Mouse (Mus musculus) cerebellum, adult 9-11 months (tissue): ENCODE data around the gene Rab5c.

Experiments
- DNase-seq: peaks from one replicate; pipeline ENCODE4 v3.0.0; 2022

Gene Rab5c

GRCm38 (mm10) chr11:100719312-100719711 lies 18.7 kb downstream of the Rab5c start:
- no peak for DNase-seq

GRCm38 (mm10) chr11:100718866-100719265 lies 19.1 kb downstream of the Rab5c start:
- no peak for DNase-seq

- DNase-seq, result no peak
Measured at GRCm38 (mm10) chr11:100718462-100718861, 19.6 kb downstream of the Rab5c start.

GRCm38 (mm10) chr11:100716649-100717048 lies 21.4 kb downstream of the Rab5c start:
- no peak for DNase-seq

GRCm38 (mm10) chr11:100714948-100715347 lies 23.1 kb downstream of the Rab5c start:
- no peak for DNase-seq

GRCm38 (mm10) chr11:100714534-100714915 lies 23.5 kb downstream of the Rab5c start:
- DNase-seq, result peak; percentile 71

GRCm38 (mm10) chr11:100713735-100714533 lies 24.1 kb downstream of the Rab5c start, which contains the start of gene Hspb9:
Gene Hspb9, plus strand, starts transcription at chr11:100713850.
- peak; percentile 39 for DNase-seq

GRCm38 (mm10) chr11:100713174-100713573 lies 24.8 kb downstream of the Rab5c start:
- DNase-seq, result peak; percentile 46

- peak; percentile 87 for DNase-seq
Measured at GRCm38 (mm10) chr11:100711783-100712615, 26.0 kb downstream of the Rab5c start, which contains the start of gene Kat2a. Gene Kat2a, minus strand, starts transcription at chr11:100712465.

- no peak for DNase-seq
Measured at GRCm38 (mm10) chr11:100710977-100711376, 27.0 kb downstream of the Rab5c start.

GRCm38 (mm10) chr11:100710528-100710927 lies 27.5 kb downstream of the Rab5c start:
- peak; percentile 33 for DNase-seq

- no peak for DNase-seq
Measured at GRCm38 (mm10) chr11:100709201-100709810, 28.7 kb downstream of the Rab5c start.

- DNase-seq, result no peak
Measured at GRCm38 (mm10) chr11:100705095-100705747, 32.8 kb downstream of the Rab5c start.

- DNase-seq, result no peak
Measured at GRCm38 (mm10) chr11:100703851-100704531, 34.0 kb downstream of the Rab5c start, which contains the start of gene Dhx58. Gene Dhx58, minus strand, starts transcription at chr11:100704271.

GRCm38 (mm10) chr11:100703366-100703765 lies 34.6 kb downstream of the Rab5c start:
- no peak for DNase-seq

GRCm38 (mm10) chr11:100702906-100703305 lies 35.1 kb downstream of the Rab5c start:
- no peak for DNase-seq

GRCm38 (mm10) chr11:100702081-100702851 lies 35.7 kb downstream of the Rab5c start:
- peak; percentile 50 for DNase-seq

GRCm38 (mm10) chr11:100701301-100701700 lies 36.7 kb downstream of the Rab5c start:
- DNase-seq, result no peak

GRCm38 (mm10) chr11:100700710-100701109 lies 37.3 kb downstream of the Rab5c start:
- no peak for DNase-seq

GRCm38 (mm10) chr11:100697921-100698320 lies 40.1 kb downstream of the Rab5c start:
- no peak for DNase-seq

- peak; percentile 62 for DNase-seq
Measured at GRCm38 (mm10) chr11:100694926-100695325, 43.1 kb downstream of the Rab5c start.
